Mouse (Mus musculus) limb, embryonic 14.5 days (tissue): ENCODE measurements at regions not wholly inside any gene's neighbourhood (a gene's known extent, or its start where the extent isn't known, plus 50 kb on each side); places are given as distances from the start of the nearest gene placed in this dataset.
"Not testable (repeated sequence)": the region's sequence is repeated elsewhere in the genome, so short reads cannot be mapped to it uniquely, and the experiment has no call there.

Source experiments
- ATAC-seq: fragments of 200-750 bp; cut with Nextera tagmentation; 2 replicates; pipeline ENCODE4 v1.8.0; 2017; ENCODE audit warnings: low read depth, moderate number of reproducible peaks, moderate TSS enrichment; ENCODE audit not compliant: low FRiP score
- DNase-seq: peaks from one replicate; pipeline ENCODE4 v3.0.0-alpha.2; 2015; ENCODE audit warnings: low spot score
- H3K27ac ChIP-seq: fragments of 300-500 bp; sonication (generic); replicated peaks from 2 replicates; pipeline ENCODE4 v1.5.1; 2014; ENCODE audit warnings: low read depth, mild to moderate bottlenecking, low read length, moderate library complexity, mixed read lengths
- H3K27me3 ChIP-seq: fragments of 300-500 bp; sonication (generic); 2 replicates; pipeline ENCODE4 v1.6.1; 2014; ENCODE audit warnings: low read length, mixed read lengths; ENCODE audit not compliant: control insufficient read depth, insufficient read depth
- H3K36me3 ChIP-seq: fragments of 300-500 bp; sonication (generic); 2 replicates; pipeline ENCODE4 v1.6.1; 2014; ENCODE audit warnings: mild to moderate bottlenecking, low read length, moderate library complexity, mixed read lengths; ENCODE audit not compliant: control insufficient read depth, insufficient read depth
- H3K4me1 ChIP-seq: fragments of 300-500 bp; sonication (generic); 2 replicates; pipeline ENCODE4 v1.6.1; 2014; ENCODE audit warnings: antibody characterized with exemption, low read length, mixed read lengths; ENCODE audit not compliant: control insufficient read depth, insufficient read depth
- H3K4me2 ChIP-seq: fragments of 300-500 bp; sonication (generic); replicated peaks from 2 replicates; pipeline ENCODE4 v1.6.1; 2014; ENCODE audit warnings: low read depth, mild to moderate bottlenecking, low read length, moderate library complexity; ENCODE audit not compliant: severe bottlenecking
- H3K4me3 ChIP-seq: fragments of 300-500 bp; sonication (generic); replicated peaks from 2 replicates; pipeline ENCODE4 v1.5.1; 2014; ENCODE audit warnings: low read length
- H3K9ac ChIP-seq: fragments of 300-500 bp; sonication (generic); 2 replicates; pipeline ENCODE4 v1.6.1; 2014; ENCODE audit warnings: mild to moderate bottlenecking, low read depth, low read length, moderate library complexity; ENCODE audit not compliant: severe bottlenecking
- H3K9me3 ChIP-seq: fragments of 300-500 bp; sonication (generic); 2 replicates; pipeline ENCODE4 v1.6.1; 2016; ENCODE audit warnings: low read length; ENCODE audit not compliant: control insufficient read depth
- POLR2A ChIP-seq: fragments of 200-500 bp; IDR thresholded peaks from 2 replicates; pipeline ENCODE4 v1.8.0; 2012; ENCODE audit warnings: inconsistent platforms, mild to moderate bottlenecking, moderate library complexity, borderline replicate concordance; ENCODE audit not compliant: insufficient read depth, insufficient read length; ENCODE audit errors: extremely low read depth
- WGBS: fragments of 180-500 bp; shearing (Covaris S2); extraction: QIAGEN DNeasy Blood & Tissue Kit; methylation state at CpG from one replicate; pipeline ENCODE4 v1.1.7; 2014; 5-methylcytosine and 5-hydroxymethylcytosine counted together

GRCm38 (mm10) chr14:33707661-33708297 lies 118.8 kb downstream of the Ptpn20 start:
- DNase-seq (peak; percentile 32), ATAC-seq (peak; percentile 76)
- H3K9ac ChIP-seq = no peak overlapping the region
- H3K4me2 ChIP-seq = no peak overlapping the region
- H3K27me3 ChIP-seq = no peaks in the 10 kb centered on the region
- no peak for TF ChIP-seq POLR2A
- H3K4me1 ChIP-seq = peaks cover 18% of the 10 kb centered on the region
- WGBS = 20% methylated on average over 6 of the region's 6 CpGs
- H3K4me3 ChIP-seq = no peak overlapping the region
- no peaks in the 10 kb centered on the region for H3K36me3 ChIP-seq
- no peak overlapping the region for H3K27ac ChIP-seq
- H3K9me3 ChIP-seq = no peaks in the 10 kb centered on the region

- Histone ChIP-seq H3K27me3 (no peaks in the 10 kb centered on the region), H3K4me1 (peaks cover 18% of the 10 kb centered on the region), H3K9ac (no peak overlapping the region), H3K9me3 (no peaks in the 10 kb centered on the region), H3K4me2 (no peak overlapping the region), H3K27ac (no peak overlapping the region), H3K4me3 (no peak overlapping the region), H3K36me3 (no peaks in the 10 kb centered on the region)
- 73% methylated on average over 4 of the region's 4 CpGs for WGBS
- ATAC-seq = no peak
- TF ChIP-seq POLR2A = no peak
- no peak for DNase-seq
Observed at GRCm38 (mm10) chr14:33708298-33708665, 119.3 kb downstream of the Ptpn20 start.

- DNase-seq = no peak
- no peak for TF ChIP-seq POLR2A
- Histone ChIP-seq H3K9me3 (no peaks in the 10 kb centered on the region), H3K4me1 (peaks cover 7% of the 10 kb centered on the region), H3K27ac (no peak overlapping the region), H3K4me2 (no peak overlapping the region), H3K27me3 (no peaks in the 10 kb centered on the region), H3K36me3 (no peaks in the 10 kb centered on the region), H3K4me3 (no peak overlapping the region), H3K9ac (no peak overlapping the region)
- ATAC-seq = no peak
- 80% methylated on average over 1 of the region's 1 CpGs for WGBS
Observed at GRCm38 (mm10) chr14:33712458-33712857, 123.5 kb downstream of the Ptpn20 start.

- Histone ChIP-seq H3K36me3 (no peaks in the 10 kb centered on the region), H3K4me2 (no peak overlapping the region), H3K9ac (no peak overlapping the region), H3K27ac (no peak overlapping the region), H3K27me3 (no peaks in the 10 kb centered on the region), H3K4me3 (no peak overlapping the region), H3K4me1 (0 out of 2 replicates have a peak, but pooled peaks cover 9% of the 10 kb centered on the region), H3K9me3 (no peaks in the 10 kb centered on the region)
- DNase-seq (no peak), ATAC-seq (no peak)
- 89% methylated on average over 6 of the region's 6 CpGs for WGBS
- no peak for TF ChIP-seq POLR2A
Observed at GRCm38 (mm10) chr14:33719651-33720050, 130.6 kb downstream of the Ptpn20 start.

GRCm38 (mm10) chr14:33722379-33723145 lies 133.6 kb downstream of the Ptpn20 start:
- WGBS = 76% methylated on average over 5 of the region's 5 CpGs
- H3K4me1 ChIP-seq, ATAC-seq: not testable (repeated sequence)

More at GRCm38 (mm10) chr14:33722379-33723145, 133.6 kb downstream of the Ptpn20 start:
- not testable (repeated sequence) for H3K9me3 ChIP-seq, H3K27me3 ChIP-seq, H3K4me3 ChIP-seq, H3K27ac ChIP-seq, H3K36me3 ChIP-seq, DNase-seq, H3K4me2 ChIP-seq, H3K9ac ChIP-seq
